Mouse (Mus musculus) E14TG2a.4 (cell line): ENCODE data around the gene Ncoa7.

Source experiments
- CTCF ChIP-seq: conservative IDR thresholded peaks from 2 replicates; pipeline ENCODE4 v1.5.1; 2014; ENCODE audit warnings: low read length
- NANOG ChIP-seq: IDR thresholded peaks from 2 replicates; pipeline ENCODE4 v1.6.1; 2014; ENCODE audit warnings: borderline replicate concordance, low read length, mixed read lengths
- POU5F1 ChIP-seq: IDR thresholded peaks from 2 replicates; pipeline ENCODE4 v1.6.1; 2014; ENCODE audit warnings: low read length, borderline replicate concordance

DNA sequence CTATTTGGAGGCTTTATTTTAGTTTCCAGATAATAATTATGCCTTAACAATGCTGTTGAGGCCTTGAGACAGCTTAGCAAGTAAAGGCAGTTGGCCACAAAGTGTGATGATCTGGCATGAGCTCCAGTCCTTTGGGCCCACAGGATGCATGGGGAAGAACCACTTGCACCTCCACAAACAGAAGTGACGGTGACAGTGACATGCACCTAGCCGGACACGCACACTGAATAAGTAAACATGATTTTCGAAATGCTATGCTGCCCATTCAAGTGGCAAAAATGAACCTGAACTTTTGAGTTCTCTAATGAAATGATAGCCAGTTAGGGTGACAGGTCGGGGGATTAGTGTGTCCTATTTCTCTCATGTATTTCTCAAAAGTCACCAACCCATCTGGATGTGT lies 37.7 kb upstream of the Ncoa7 start:
- TF ChIP-seq CTCF (no peak), POU5F1 (no peak), NANOG (no peak)
